Mouse (Mus musculus) hindbrain, embryonic 10.5 days (tissue): ENCODE measurements at regions not wholly inside any gene's neighbourhood (a gene's known extent, or its start where the extent isn't known, plus 50 kb on each side); places are given as distances from the start of the nearest gene placed in this dataset.

Experiments used
- DNase-seq: peaks from one replicate; pipeline ENCODE4 v3.0.0-alpha.2; 2017; ENCODE audit warnings: low spot score
- H3K27ac ChIP-seq: fragments of 300-500 bp; sonication (generic); 2 replicates; pipeline ENCODE4 v1.5.1; 2016; ENCODE audit warnings: mild to moderate bottlenecking, moderate library complexity
- H3K27me3 ChIP-seq: fragments of 300-500 bp; sonication (generic); 2 replicates; pipeline ENCODE4 v1.6.1; 2016; ENCODE audit warnings: mild to moderate bottlenecking; ENCODE audit not compliant: poor library complexity, insufficient read depth, severe bottlenecking
- H3K36me3 ChIP-seq: fragments of 300-500 bp; sonication (generic); 2 replicates; pipeline ENCODE4 v1.6.1; 2016; ENCODE audit warnings: mild to moderate bottlenecking, moderate library complexity
- H3K4me1 ChIP-seq: fragments of 300-500 bp; sonication (generic); replicated peaks from 2 replicates; pipeline ENCODE4 v1.6.1; 2016; ENCODE audit warnings: mild to moderate bottlenecking
- H3K4me3 ChIP-seq: fragments of 300-500 bp; sonication (generic); 2 replicates; pipeline ENCODE4 v1.5.1; 2016; ENCODE audit warnings: mild to moderate bottlenecking, moderate library complexity
- H3K9me3 ChIP-seq: fragments of 300-500 bp; sonication (generic); 2 replicates; pipeline ENCODE4 v1.6.1; 2016; ENCODE audit warnings: mild to moderate bottlenecking, moderate library complexity
- WGBS: fragments of 180-500 bp; shearing (Covaris S2); methylation state at CpG from one replicate; pipeline ENCODE4 v1.1.7; 2016; 5-methylcytosine and 5-hydroxymethylcytosine counted together

DNA sequence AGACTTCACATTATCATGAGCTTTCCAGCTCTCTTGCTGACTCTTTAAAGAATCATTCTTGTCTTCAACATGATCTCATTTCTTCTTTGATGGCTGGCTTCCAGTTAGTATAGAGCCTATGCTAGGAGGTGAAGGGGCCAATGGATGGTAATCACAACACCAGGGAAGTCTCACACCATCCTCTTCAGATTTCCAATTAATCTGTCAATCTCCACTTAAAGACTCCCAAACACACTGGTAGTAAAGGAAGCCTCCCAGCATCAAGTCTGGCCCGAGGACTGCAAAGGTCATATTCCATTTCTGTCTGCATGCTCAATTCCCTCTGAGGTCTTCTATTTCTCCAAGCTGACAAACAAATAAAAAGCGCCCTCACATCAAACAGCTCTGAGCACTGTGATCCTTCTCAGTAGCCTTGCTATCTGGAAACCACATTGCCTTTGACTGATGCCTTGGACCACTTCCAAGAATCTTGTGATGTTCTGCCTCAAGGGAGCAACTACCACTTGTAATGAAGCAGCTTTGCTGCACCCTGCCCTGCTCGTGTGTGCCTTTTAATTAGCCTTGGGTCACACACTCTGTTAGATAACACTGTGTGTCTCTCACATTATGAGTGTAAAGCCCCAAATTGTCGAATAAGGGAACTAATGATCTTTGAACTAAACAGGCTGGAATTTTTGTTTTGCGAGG, 629.0 kb upstream of the Cdh10 start:
- 66% methylated on average over 5 of the region's 5 CpGs for WGBS
- no peak overlapping the region for H3K4me3 ChIP-seq
- H3K9me3 ChIP-seq, result no peaks in the 10 kb centered on the region
- H3K36me3 ChIP-seq, result no peaks in the 10 kb centered on the region
- no peaks in the 10 kb centered on the region for H3K27me3 ChIP-seq
- H3K4me1 ChIP-seq, result no peaks in the 10 kb centered on the region
- no peak overlapping the region for H3K27ac ChIP-seq
- peak; percentile 2 for DNase-seq

DNA sequence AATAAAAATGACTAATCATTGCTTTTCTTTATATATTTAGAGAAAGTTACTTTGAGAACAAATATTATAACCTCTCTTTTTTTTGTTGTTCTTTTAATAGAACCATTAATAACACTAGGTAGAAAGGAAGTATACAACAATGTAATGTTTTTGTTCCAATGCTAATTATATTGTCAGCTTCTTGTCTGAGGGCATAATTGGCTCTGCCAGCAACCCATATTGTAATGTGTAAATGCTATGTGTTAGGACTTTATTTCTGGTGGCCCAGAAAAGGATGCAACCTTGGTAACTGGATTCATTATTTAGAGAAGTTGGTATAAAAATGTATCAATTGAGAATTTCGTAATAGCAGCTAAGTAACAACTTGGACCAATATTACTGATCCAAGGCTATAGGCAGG, 628.3 kb upstream of the Cdh10 start:
- no peak overlapping the region for H3K4me3 ChIP-seq
- no peaks in the 10 kb centered on the region for H3K36me3 ChIP-seq
- WGBS, result 82% methylated on average over 1 of the region's 1 CpGs
- H3K27me3 ChIP-seq, result no peaks in the 10 kb centered on the region
- no peak for DNase-seq
- H3K9me3 ChIP-seq, result no peaks in the 10 kb centered on the region
- H3K4me1 ChIP-seq, result no peaks in the 10 kb centered on the region
- H3K27ac ChIP-seq, result no peak overlapping the region

DNA sequence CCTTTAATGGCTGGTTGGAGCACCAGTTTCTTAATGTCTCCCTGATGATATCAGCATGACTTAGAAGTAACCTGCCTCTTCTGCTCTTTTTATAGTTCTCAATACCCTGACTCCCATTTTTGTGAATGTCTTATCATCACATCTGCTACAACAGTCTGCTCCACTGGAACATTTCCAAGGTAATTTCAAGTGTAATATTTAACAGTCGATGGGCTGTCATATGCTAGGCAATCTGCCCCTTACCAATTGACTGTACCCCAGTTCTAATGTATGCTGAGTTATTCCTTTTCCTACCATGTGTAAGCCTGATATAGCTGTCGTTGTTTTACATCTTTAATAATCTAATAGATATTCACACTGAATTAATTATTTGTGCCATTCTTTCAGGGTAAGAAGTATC, 607.6 kb upstream of the Cdh10 start:
- H3K4me3 ChIP-seq, result no peak overlapping the region
- no peaks in the 10 kb centered on the region for H3K4me1 ChIP-seq
- H3K27ac ChIP-seq, result no peak overlapping the region
- WGBS, result 93% methylated on average over 2 of the region's 2 CpGs
- no peaks in the 10 kb centered on the region for H3K36me3 ChIP-seq
- no peaks in the 10 kb centered on the region for H3K27me3 ChIP-seq
- no peak for DNase-seq
- no peaks in the 10 kb centered on the region for H3K9me3 ChIP-seq

DNA sequence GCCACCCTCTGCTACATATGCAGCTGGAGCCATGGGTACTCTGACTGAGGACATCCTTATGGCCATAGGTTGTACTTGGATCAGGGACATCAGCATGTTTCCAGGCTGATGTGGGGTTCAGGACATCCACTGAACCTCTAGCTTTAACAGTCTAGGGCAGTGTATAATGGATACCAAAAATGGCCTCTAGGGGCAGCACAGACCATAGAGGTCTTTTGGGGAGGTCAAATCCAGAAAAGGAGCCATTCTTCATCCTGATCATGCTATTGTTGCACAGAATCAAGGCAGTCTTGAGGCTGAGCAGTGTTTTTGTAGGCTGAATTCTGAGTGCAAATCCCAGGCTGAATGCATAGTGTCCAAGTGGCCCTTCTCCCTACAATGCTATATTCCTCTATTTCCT, 598.8 kb upstream of the Cdh10 start:
- Histone ChIP-seq H3K9me3 (no peaks in the 10 kb centered on the region), H3K4me3 (no peak overlapping the region), H3K27ac (no peak overlapping the region), H3K4me1 (no peaks in the 10 kb centered on the region), H3K36me3 (no peaks in the 10 kb centered on the region), H3K27me3 (no peaks in the 10 kb centered on the region)
- no peak for DNase-seq
